Mouse (Mus musculus): ENCODE data around the gene Ahcy.
"Not testable (repeated sequence)": the region's sequence is repeated elsewhere in the genome, so short reads cannot be mapped to it uniquely, and the experiment has no call there.

The Ahcy gene

DNA sequence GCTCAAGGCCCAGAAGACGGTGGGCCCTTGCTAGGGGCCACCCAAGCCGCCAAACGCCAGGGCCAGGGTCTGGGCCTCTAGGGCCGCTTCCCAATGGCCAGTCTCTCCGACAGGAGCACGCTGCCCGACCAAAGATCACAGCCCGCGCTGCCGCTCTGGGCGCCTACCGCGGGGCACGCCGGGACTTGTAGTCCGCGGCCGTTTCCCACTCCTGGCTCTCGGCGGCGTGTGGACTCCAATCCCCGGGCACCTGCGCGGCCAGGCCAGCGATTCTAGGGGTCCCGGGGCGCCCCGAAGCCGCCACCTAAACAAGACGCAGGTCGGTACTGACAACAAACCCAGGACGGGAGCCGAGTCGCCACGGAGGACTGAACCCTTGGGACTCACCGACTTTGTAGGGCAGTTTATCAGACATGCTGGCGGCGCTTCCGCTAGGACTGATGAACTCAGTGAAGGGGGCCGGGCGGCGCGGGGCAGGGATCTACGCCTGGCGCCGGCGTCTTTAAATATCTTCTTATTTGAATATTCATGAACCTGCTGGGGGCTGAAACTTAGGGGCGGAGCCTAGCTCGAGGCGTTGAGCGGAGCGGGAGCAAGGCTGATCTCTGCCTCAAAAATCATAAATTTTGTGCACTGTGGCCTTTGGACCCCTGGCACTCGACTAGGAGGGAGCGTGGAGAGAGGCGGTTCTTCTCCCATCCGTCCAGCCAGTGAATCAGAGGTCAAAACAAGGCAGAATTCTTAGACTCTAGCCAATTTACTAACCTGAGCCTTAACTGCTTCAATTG, at the start of gene Ahcy:
Gene Ahcy, minus strand, starts transcription at position 520 of the 788 bp plus-strand sequence.
- peak; percentile 82 to 83 for DNase-seq (ENCODE audit: low spot score in 2 of 2)

DNA sequence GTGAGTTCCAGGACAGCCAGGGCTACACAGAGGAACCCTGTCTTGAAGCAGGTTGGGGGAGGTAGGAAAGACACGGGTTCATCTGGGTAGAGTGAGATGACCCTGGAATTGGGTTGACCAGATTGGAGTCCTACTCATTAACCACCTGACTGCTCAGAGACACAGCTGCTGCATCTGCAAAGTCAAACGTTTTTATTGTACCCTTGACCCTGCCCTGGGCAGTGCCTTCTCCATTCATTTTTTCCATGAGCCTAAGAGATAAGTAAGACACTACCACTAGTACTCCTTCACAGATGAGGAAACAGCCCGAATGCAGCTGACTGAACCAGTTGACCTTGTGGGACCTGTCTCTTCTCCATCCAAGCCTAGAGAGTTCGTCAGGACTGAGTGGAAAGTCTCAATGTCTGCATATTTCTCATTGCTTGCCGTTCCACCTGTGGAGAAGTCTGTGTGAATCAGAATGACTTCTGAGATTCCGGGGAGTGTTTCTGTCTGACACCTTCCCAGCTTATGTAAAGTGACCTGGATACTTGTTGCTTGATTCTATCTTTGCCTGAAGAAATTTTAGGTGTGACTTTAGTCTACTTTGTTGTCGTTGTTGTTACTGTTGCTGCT, 41.0 kb upstream of the Ahcy start:
- DNase-seq (ENCODE audit: low spot score in 2 of 2): no peak

DNA sequence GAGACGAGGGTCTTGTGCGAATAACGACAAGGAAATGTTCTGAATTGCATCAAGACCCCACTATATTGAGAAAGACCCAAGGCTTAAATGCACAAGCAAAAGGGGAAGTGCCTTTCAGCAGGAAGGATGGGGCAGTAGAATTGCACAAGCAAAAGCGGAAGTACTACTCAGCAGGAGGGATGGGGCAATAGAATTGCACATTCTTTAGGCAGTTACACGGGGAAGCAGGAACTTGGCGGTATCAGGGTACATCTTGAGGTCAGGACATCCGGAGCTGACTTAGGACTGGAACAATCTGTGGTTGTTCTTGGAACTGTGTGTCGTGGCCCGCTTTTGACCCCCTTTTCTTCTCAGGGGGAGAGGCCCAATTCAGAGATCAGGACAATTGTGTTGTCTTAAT, 33.0 kb upstream of the Ahcy start:
- not testable (repeated sequence) for DNase-seq (ENCODE audit: low spot score in 2 of 2)

DNA sequence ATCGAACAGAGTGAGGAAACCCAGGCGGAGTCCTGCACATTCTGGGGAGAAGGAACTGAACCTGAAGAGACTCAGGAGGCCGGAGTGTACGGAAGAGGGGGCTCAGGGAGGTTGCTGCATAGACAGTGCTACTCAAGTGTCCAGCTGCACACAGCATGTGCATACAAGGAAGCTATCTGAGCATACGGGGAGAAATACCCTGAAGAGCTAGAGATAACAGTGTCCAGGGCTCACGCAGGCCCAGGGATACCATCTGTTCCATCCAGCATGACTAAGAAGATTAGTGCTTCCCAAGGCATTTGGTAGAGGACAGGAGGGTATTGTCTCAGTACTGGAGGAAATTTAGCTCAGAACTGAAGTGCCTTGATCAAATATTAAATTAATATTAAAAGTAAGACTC, 29.3 kb upstream of the Ahcy start:
- no peak for DNase-seq (ENCODE audit: low spot score in 2 of 2)

DNA sequence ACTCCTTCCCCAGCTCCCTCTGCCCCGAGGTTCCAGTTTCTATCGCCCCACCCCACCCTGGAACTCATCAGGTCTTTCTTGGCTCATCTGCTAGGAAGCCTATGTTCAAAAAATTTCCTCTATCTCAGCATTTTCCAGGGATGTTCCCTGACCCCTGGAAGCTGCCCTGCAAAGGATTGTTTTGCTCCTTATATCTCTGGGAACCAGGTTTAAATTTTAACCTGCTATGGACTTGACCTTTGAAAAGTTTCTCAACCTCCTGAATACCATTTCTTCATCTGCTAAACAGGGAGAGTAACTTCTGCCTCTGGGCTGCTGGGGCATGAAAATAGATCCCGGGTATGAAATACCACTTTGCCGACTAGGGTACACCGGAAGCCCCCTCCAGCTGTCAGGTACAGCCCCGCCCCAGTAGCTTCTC, 27.5 kb upstream of the Ahcy start:
- no peak for DNase-seq (ENCODE audit: low spot score in 2 of 2)

DNA sequence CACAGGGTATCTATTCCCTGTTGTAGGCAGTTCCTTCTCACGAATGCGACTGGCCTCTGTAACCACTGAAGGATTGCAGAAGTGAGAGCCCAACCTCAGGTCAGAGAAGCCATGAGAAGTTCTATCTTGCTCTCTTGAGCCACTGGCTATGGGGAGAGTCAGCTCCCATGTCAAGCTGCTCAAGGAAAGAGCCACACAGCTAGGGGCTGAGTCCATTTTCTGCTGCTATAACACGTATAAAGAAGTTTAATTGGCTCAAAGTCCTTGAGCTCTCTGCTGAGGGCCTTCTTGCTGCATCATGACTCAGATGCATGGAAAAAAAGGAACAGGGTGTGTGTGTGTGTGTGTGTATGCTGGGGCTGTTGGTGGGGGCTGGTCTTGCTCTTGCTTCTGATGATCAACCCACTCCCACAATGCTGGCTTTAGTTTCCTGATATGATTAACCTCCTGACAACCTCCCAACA, 26.5 kb upstream of the Ahcy start:
- no peak for DNase-seq (ENCODE audit: low spot score in 2 of 2)

DNA sequence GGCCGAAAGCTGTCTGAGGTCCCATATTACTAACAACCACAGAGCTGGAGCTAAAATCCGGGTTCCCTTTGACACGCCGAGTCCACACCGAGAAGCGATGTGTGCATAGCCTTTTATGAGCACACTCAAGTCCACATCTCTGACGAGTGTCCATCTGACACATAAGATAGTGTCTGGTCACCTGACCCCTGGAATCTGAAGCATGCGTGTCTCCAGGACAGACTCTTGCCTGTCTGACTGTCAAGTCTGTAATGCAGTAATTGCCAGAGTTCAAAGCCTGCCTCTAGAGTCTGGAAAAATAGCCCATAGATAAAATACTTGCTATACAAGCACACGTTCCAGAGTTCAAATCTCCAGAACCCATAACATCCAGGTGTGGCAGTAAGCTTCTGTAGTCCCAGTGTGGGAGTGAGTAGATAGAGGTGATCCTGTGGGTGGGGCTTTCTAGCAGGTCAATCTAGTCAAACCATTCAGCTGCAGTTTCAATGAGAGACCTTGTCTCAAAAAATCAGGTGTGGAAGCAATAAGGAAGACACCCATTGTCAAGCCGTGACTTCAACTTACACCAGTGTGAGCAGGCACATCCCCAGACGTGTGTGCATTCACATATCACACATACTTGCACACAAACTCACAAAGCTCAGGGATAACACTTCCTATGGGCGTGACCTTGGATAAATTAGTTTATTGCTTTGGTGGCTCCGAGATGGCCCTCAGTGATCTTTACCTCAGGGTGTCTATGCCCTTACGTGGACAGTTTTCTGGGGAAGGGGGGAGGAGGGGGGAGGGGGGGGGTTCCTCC, 25.9 kb upstream of the Ahcy start:
- no peak for DNase-seq (ENCODE audit: low spot score in 2 of 2)

DNA sequence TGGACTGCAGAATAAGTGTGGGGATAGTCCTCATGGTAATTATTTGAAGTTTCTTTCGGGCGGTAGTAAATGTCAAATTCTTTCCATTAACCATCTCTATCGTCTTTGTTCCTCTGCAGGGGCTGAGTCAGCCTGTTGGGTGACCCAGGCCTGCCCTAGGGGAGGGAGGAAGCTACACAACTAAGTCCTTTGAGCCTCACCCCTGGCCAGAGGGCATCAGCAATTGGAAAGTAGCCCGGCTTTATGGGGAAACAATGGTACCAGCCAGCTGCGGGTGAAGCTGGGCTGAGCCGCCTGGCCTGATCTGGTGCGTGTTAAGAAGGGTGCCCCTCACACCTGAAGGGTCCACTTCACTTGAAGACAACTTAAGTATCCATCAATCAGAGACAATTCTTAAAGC, 25.1 kb upstream of the Ahcy start:
- no peak for DNase-seq (ENCODE audit: low spot score in 2 of 2)

DNA sequence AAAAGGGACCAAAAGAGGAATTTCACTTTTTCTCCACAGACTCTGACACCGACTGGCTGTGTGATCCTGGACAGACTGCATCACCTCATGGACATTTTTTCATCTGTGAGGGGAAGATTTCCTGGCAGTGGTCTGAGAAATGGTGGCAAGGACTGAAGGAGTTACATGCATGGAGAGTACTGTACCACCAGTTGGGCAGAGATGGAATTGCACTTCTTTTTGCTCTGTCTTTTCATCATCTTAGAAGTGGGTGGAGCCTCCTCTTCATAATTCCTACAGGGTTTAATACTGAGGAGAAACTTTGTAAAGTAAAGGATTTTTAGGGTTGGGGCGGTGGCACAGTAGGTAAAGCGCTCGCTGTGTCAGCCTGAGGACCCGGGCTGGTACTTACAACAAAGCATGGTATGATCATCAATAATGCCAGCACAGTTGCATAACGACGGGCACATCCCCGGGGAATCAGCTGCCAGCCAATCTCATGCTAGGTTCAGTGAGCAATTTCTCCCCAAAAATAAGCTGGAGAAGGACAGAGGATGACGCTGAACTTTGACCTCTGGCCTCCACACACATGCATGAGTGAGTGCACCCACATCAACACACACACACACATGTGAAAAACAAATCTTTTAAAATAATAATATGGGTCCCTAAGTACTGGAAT, 24.6 kb upstream of the Ahcy start:
- no peak for DNase-seq (ENCODE audit: low spot score in 2 of 2)

DNA sequence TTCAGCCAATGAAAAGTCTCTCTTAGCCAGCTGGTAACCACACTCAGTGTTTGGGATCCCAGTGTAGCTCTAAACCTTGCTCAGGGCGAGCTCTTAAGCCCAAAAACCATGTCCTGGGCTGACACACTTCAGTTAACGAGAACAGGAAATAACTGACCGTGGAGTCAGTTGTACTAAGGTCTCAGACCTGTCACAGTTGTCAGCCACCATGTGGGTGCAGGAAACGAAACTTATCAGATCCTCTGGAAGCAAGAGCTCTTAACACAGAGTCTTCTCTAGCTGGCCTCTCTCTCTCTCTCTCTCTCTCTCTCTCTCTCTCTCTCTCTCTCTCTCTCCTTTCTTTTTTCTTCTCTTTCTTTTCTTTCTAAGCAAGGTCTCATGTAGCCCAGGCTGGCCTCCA, 19.1 kb upstream of the Ahcy start:
- DNase-seq (ENCODE audit: low spot score in 2 of 2): no peak

DNA sequence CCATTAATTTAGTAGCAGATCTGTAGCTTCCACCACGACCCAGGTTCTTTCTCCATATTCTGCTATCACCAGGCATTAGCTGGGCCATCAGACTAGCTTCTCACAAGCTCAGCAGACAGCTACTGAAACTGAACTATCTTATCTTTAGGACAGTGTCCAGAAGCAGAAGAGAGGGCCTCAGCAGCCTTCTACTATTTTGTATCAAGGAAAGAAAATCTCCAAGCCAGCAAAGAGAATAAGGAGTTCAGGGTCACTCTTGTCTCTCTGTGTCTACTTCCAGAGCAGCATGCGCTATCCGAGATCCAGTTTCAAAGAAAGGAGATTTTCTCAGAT, 17.4 kb upstream of the Ahcy start:
- DNase-seq (ENCODE audit: low spot score in 2 of 2): no peak

DNA sequence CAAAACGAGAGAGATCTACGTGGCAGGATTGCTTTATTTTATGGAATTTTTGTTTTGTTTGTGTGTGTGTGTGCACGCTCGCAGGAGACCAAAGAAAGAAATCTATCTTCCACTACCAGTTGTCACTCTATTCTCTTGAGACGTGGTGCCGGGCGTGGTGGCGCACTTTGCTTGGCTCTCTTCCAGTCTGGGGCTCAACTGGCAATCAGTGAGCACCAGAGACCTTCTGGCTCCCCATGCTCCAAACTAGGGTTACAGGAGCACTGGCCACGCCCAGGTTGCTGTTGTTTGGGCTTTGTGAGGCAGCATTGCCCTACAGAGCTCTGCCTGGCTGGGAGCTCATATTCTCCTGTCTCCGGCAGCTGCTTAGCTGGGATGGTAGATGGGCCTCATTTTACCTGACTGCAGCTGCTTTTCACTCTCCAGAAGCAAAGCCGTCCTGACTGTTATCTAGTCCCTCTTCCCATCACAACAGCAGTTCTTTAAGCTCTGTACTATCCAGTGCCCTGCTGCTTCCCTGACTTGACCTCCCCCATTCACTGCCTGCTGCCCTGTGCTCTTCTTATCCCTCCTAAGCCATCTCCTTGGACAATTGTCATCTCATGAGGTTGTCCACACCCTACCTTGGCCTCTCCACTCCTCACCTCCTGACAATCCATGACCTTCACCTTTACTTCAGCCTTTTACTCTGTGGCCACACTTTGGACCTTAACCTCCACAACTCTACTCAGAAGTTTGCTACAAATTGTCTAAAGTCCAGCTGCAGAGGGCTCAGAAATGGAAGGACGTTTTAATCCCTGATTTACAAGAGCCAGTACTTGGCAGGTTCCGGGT, 16.8 kb upstream of the Ahcy start:
- DNase-seq (ENCODE audit: low spot score in 2 of 2): no peak

DNA sequence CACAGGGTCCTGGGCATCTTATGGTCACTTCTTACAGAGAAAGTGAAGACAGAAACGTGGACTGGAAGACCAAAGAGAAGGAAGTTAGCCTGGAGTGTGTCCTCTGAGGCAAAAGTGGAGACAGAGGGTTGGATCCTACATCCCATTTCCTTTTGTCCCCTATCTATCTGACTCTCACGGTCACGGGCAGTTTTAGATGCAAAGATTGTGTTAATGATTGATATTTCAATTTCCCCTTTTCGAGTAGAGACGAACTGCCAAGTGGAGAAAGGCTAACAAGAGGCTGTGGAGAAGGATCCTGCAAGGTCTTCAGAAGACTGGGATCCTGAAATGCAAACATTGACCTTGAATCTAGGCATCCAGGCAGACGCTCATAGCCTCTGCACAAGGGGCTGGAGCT, 14.0 kb upstream of the Ahcy start:
- DNase-seq (ENCODE audit: low spot score in 2 of 2): no peak

DNA sequence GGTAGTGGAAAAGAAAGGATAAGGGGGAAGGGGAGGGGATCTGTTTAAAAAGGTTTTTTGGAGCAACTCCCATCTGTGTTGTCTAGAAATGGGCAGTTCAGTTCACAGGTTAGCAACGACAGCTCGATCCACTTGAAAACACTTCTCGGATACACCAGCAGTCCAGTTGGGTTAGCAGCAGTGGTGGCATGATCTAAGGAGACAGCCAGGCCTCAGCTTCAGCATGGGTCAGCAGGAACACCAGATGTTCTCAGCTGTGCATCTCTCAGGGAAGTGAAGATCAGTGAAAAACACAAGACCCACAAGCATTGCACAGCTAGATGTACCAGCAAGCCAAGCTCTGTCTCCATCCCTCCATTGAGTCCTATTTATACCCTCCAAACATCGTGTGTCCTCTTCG, 12.0 kb upstream of the Ahcy start:
- DNase-seq (ENCODE audit: low spot score in 2 of 2): no peak

DNA sequence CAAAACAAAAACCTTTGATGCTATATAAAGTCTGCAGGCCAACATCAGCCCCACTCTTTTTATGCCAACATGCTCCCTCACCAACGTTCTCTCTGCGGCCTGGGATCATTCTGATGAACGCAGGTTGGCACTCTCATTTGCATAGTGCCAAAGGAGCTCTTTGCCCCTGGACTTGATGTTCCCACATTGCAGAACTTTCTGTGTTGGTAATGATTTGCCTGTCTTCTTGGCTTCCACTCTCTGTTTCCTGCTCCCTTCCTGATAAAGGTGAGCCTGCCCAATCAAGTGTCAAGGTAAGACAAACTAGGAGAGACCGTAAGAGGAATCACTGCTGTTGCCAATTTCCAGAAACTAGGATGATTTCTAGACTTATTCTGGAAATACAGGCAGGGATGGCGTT, 10.2 kb upstream of the Ahcy start:
- DNase-seq (ENCODE audit: low spot score in 2 of 2): no peak

DNA sequence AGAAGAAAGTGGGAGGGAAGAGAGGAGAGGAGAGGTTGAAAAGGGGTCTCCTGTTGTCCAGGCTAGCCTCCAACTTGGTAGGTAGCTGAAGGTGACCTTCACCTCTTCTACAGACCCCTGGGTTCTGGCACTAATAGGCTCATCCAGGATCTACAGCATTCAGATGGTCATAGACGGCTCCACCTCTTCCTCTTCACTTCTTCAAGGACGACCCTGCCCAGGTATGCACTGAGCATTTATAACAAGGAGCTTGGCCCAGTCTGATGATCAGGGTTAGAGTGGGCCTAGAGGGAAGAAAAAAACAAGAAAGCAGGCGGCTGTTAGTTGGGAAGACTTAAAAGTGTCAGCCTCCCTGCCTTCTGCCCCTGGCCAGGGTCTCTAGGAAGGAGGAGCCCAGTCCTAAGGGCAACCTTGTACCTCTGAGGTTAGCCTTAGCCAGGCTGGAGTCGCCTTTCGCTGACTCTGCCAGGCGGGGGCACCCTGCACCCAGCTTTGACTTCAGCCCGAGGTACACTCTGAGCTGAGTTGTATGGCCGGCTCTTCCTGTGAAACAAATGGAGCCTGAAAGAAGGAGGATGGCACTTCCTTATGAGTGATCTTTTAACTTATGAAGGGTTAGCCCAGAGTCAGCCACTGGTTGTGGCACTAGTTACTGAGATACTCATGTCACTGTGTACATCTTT, 8.0 kb upstream of the Ahcy start:
- peak; percentile 35 to 52 for DNase-seq (ENCODE audit: low spot score in 2 of 2)

DNA sequence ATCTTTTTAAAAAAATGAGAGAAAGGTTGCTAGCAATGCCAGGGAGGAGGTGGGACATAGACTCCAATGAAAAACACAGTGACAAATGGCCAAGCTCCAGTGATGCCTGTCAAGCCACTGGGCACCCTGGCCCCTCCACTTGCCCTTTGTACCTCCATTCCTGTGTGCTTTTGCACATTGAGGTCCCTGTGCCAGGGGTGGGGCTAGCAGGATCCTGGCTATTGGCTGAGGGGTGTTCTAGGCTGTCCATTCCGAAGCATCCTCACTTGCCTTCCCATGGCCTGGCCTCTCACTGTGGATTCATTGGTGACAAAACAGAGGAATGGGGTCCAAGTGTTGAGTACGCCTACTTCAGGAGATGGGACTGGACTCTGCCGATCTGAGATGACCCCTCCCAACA, 6.8 kb upstream of the Ahcy start:
- no peak for DNase-seq (ENCODE audit: low spot score in 2 of 2)

DNA sequence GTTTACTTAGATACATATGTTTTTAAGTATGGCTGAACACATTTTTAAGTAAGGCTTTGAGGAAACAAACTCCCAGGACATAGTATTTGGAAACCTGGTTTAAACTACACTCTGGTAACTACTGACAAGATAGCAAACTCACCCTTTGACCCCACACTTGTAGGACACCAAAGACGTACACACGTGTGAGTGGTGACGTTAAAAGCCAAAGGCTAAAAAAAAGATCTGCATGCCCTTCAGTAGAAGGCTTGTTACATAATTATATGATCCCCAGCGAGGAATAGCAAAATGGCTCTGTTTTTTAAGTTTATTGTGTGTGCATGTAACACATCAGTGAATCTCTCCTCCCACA, 5.9 kb upstream of the Ahcy start:
- no peak for DNase-seq (ENCODE audit: low spot score in 2 of 2)

DNA sequence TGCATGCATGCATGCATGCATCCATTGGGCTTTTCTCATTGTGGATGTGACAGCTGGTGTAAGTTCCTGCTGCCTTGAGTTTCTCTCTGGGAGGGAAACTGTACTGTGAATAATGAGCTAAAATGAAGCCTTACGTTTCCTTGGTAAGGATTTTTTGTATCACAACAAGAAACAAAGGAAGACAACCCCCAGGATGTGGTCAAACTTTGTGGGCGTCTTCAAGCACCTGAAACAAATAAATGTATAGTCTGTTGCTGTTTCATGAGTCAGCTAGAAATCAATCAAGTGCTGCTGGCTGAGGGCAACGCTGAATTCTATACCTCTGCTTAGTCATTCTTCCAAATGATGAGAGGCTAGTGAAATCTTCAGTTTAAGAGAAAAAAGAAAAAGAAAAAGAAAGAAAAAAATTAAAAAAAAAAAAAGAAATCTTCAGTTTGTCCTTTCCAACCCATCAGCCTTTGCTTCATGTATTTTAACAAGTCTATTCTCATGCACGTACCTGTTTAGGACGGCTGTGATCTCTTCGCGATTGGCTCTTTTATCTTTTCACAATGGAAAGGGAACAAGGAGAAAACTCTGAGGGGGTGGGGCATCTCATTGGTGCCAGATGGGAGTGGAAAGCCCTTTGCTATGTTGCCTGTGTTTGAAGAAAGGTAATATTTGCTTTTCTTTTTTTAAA, 5.3 kb upstream of the Ahcy start:
- DNase-seq (ENCODE audit: low spot score in 2 of 2): no peak

DNA sequence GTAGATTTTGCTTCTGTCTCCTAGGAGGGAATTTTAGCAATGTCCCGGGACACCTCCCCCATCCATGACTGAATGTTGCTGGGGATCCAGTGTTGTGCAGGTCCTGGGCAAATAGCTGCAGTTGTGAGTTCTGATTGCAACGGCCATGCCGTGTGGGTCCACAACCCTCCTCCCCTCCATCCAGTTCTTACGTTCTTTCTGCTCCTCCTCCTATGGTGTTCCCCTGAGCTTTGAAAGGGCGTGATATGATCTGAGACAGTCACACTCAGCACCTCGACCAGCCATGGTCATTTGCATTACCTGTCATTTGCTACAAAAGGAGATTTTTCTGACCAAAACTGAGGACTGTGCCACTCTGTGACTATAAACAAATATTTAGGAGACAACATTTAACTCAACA, 1.4 kb upstream of the Ahcy start:
- DNase-seq (ENCODE audit: low spot score in 2 of 2): no peak

Measured in frontal cortex, postnatal 25 days (tissue).